Mouse (Mus musculus) MEL-GATA-1-ER (cell line): ENCODE data around the gene Cdipt.

ENCODE experiments used
- DNase-seq: peaks from one replicate; pipeline ENCODE4 v3.0.0-alpha.2; 2012; ENCODE audit warnings: low read depth; ENCODE audit errors: extremely low read depth

The Cdipt gene

DNA sequence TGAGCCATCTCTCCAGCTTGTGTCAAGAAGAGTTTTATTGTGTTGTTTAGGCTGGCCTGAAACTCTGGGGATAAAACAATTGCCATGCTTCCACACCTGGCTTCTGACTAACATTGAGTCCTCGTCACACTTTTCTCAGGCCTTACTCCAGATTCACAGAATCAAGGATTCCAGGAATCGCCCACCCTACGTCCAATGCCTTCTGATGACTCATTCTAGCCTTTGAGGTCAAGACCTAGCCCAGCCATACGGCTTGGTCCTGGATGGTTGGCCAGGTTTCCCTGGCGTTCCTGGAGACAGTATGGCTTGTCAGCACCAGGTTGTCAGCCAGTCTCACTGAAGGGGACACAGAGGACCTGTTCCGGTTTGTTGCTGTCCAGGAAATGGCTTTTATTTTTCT, 36.7 kb downstream of the Cdipt start:
- DNase-seq: no peak

DNA sequence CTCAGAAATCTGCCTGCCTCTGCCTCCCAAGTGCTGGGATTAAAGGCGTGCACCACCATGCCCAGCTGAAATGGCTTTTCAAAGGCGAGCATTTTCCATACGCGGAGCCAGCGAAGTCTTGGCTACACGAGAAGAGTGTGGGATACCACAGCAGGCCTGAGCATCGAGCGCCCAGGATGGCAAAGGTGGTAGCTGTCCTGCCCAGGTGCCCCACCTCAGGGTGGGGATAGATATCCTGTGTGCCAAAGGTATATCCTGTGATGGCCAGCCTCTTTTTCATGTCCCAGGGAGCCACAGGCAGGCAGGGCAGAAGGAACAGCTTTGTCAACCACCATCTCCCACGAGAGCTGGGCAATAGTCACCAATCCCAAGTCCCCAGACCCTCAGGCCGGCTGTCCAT, 37.1 kb downstream of the Cdipt start:
- DNase-seq: no peak

DNA sequence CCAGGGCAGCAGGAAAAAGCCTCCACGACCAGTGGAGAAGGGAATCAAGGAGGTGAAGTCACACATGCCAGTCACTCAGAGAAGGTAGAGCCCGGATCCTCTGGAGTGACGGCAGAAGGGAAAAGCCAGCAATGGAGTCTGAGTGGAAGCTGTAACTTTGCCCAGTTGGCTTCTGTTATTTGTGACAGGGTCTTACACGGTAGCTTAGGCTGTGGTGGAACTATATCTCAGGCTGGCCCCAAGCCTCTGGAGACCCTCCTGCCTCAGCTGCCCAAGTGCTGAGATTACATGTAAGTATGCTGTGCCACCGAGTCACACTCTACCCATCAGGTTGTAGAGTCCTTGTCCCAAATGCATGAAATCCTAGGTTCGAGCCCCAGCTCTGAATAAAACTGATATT, 37.7 kb downstream of the Cdipt start:
- DNase-seq: no peak

DNA sequence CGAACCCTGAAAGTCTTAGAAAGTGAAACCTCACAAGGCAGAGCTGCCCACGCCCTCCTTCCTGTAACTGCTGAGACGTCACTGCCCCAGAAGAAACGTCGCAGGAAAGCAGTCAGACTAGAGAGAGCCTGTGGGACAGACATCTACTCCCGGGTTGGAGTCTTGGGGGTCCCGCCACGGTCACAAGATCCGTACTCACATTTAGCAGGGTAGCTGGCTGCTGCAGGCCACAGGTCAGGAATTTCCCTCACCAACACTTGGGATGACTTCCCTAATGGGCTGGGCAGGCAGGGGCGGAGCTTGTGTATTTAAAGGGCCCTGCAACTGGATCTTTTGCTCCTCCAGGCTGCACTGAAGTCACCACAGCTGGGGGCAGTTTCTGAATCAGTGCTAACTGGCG, 38.6 kb downstream of the Cdipt start, which contains the start of gene Mvp:
TSS of gene Mvp (minus strand) at position 302 of the 400 bp plus-strand sequence.
- DNase-seq: no peak

DNA sequence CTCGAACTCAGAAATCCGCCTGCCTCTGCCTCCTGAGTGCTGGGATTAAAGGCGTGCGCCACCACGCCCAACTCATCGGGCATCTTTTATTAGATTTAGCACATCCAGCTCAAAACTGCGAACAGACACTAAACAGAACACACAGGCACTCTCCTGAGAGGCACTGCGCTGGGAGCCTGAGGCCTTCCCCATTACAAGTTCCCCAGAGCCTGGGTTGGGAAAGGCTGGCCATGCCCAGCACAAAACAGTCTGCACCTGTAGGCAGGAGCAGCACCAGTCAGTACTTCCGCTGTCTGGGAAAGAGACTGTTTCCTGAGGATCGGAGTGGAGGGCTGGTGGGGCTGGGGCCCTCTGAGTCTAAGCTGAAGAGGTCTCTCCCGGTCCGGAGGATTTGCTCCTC, 39.3 kb downstream of the Cdipt start:
- no peak for DNase-seq

DNA sequence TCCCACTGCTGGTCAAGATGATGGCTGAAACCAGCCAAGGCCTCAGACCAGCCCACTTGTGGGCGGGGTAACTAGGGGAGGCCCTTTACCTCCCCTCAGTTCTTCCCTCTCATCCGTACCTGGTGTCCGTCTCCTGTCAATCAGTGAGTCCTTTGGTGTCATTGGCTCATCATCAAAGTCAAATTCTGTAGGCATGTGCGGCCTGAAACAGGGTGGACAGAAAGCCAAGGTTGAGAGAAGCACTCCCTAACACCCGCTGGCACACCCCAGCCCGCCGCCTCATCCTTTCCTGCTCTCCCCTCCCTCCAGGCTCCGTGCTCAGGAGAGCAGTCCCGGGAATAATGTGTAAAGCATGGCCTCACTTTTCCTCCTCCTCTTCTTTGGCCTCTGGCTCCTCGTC, 40.4 kb downstream of the Cdipt start:
- no peak for DNase-seq

DNA sequence TGATC, 40.6 kb downstream of the Cdipt start, which contains the start of gene Pagr1b:
TSS of gene Pagr1b (minus strand) at position 4 of the 5 bp plus-strand sequence.
- DNase-seq: no peak

DNA sequence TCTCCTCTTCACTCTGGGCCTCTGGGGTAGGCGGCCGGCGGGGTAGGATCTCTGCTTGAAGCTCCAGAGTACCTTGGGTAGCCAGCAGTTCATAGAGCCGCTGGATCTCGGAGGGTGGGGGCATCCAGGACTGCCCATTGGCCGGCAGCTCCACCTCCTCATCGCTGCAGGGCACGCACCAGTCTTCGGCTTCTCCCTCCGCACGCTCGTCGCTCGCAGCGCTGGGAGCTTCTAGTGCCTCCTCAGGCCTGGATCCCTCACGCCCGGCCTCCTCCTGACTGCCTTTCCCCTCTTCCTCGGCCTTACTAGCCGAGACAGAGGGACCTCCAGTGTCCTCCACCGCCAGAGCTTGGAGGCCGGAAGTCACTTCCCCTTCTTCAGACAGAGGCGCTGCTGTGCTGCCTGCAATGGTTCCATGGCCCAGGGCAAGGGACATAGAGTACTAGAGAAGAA, 40.8 kb downstream of the Cdipt start:
- DNase-seq: peak; percentile 65

DNA sequence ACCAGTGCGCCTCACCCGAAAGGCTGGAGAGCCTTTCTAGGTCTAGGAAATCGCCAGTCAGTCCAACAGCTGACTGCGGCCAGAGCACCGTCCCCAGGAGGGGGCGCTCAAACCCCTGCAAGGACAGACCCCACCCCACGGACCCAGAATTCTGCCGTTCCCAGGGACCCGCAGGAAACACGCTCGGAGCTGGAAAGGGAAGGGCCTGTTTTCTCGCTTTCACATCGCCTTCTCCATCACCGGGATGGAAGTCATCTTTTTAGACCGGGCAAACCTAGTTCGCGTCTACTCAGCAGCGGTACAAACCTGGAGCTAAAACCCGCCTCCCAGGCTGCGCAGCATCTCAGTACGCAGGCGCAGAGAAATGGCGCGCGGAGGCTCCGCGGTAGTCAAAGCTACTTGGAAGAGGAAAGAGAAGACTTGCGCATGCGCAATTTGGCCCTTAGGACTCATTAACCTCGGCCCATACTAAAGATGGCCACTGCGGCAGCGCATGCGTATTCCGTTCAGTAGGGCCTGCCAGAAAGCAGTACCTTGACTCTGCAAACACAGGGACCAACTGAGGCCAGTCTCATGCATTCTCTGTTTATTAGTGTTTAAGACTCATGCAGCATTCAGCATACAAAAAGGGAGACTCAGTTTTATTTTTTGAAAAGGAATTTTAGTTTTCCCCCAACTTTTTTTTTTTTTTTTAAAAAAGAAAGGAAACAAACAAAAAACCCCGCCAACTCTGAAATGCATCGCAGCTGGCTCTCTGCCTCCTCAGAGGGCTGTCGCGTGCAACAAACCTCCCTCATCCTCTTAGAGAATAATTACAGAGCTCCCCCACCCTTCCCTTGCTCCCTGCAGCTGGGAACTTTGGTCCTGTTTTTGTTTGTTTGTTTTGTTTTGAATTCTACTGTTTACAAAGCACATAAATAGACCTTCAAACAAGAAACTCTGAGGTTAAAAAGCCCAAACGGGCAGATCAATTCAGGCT, 41.5 kb downstream of the Cdipt start, which contains the start of gene Pagr1a:
TSS of gene Pagr1a (minus strand) at position 382 of the 979 bp plus-strand sequence.
- DNase-seq: peak; percentile 95

DNA sequence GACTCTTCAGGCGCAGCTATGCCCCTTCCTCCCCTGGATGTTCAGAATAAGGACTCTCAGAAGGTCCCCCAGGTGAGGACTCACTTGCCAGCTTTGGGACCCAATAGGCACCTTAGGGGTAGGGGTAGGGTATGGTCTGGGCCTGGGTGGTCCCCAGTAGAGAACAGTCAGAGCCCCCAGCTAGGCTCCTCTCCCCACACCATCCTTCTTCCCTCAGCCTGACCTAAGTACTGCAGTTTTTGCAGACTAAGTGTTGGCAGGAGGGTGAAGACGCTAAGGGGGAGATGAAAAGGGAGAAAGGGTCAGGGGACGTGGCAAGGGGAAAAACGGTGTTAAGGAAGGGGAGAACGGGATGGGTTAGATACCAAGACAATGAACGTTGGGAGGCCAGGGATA, 42.2 kb downstream of the Cdipt start:
- no peak for DNase-seq

DNA sequence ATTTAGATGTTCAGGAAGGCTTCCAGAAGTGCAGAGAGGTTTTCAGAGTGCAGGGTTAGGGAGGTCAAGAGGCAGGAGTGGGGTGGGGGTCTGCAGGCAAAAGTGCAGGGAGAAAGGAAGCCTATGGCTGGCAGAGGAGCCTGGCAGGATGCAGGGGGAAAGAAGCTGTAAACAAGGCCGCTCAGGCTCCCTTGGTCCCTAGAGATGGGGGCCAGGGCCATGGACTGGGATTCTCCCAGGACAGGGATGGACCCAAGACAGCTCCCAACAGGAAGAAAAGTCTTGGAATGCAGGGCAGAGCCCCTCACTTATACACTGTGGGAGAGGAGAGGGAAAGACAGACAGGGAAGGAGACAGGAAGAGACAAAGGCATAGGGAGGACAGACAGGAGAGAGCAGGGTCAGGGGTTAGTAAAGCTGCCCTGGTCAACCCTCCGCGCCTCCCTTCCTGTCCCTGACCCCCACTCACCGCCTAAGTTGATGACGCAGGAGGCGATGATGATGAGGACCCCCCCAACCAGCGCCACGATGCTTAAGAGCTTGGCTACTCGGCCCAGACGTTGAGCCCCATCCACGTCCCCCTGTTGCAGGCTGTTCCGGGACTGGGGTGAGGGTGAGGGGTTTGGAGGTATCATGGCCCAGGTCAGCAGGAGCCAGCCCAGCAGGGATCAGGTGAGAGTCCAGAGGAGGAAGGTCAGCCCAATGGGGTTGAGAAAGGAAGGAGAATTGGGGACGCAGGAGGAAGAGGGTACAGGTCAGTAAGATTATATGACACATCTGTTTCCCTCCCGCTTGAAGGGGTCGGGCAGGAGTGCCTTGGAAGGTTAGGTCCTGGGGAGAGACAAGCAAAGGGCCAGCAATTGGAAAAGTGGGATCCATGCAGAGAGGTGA, 42.9 kb downstream of the Cdipt start:
- no peak for DNase-seq

DNA sequence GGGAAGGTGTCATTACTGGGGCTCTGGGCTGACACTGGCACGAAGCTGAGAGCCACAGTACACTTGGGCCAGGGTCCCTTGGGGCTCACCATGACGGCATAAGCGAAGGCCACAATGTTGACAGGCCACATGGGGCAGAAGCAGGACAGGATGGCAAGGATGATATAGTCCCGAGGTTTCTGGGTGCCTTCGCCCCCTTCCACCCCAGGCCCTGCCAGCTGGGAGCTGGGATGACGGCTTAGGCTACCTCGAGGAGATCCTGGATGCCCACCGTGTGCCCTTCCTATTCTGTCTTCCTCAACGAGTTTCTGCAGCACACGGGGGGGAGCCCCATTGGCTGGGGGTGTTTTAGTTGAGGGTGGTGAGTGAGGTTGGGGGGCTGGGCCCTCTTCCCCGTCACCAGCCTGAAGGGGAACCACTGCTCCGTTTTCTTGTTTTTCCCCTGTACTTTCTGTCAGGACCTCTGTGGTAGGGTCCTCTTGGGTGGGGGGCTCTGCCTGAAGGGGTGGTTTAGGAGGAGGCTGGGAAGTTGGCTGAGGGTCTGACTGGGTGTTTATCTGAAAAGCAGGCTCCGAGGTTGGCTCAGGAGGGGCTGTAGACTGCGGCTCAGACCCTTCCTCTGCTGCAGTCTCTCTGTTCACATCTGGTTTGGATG, 43.7 kb downstream of the Cdipt start:
- no peak for DNase-seq

DNA sequence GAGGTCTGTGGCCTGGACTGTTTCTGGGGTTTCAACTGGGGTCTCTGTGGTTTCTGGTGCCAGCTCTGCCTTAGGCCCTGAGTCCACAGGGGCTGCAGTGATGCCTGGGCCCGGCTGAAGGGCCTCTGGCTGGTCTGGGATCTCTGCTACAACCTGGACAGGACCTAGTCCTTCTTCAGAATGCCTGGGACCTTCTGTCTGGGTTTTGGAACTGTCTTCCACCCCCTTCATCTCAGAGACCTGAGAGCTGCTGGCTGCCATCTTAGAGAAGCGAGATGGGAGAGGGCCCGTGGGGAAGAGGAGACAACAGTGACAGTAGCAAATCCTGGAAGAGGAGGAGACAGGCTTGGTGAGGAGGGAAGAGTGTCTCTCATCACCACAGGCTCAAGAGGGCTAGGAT, 44.3 kb downstream of the Cdipt start:
- DNase-seq: no peak

DNA sequence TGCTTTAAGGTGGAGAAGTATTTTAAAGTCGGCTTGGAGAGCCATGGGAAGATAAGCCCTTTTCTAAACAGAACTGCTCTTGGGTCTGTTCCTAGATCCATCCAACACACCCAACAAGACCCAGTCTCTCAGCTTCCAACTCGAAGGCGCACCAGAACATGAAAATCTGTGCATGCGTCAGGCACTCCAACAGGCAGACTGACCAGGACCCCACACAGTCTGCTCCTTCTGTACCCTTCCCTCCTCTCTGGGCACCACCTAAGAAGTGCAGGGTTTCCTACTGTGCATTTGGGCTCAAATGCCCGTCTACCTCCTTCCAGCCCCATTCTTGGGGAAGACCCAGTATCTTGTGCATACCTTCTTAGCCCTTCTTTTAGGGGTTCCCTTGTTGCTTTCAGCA, 44.8 kb downstream of the Cdipt start:
- DNase-seq: no peak

DNA sequence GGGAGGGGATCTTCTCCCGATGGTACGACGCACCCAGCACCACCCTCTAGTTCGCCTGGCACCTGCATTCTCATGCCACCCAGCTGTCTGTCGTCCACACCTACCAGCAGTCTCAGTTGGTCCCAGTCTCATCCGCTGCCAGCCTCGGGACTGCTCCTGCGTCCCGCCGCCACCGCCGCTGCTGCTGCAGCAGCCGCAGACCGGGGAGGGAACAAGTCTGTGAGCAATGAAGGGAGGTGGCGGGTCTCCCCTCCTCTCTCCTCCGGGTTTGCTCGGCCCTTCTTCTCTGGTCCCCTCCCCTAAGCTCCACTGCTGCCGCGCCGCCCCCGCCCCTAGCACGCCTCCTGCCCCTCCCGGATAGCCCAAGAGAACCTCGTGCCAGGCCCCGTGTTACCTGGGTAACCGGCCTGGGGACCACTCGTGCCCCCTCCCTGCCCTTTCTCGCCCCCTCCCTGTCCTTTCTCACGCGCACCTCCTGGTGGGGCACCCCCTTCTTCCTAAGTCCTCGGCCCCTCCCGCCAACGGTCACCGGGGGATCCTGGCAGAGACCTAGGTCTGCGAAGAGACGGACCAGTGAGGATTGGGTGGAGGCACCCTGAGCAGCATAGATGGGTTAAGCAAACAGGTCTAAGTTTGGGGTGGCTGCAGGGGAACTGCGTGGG, 45.3 kb downstream of the Cdipt start, which contains the start of the genes Gm42742 and Prrt2:
TSS of gene Gm42742 (minus strand) at position 197 of the 662 bp plus-strand sequence.
TSS of gene Prrt2 (minus strand) at position 311 of the 662 bp plus-strand sequence.
- DNase-seq: no peak

DNA sequence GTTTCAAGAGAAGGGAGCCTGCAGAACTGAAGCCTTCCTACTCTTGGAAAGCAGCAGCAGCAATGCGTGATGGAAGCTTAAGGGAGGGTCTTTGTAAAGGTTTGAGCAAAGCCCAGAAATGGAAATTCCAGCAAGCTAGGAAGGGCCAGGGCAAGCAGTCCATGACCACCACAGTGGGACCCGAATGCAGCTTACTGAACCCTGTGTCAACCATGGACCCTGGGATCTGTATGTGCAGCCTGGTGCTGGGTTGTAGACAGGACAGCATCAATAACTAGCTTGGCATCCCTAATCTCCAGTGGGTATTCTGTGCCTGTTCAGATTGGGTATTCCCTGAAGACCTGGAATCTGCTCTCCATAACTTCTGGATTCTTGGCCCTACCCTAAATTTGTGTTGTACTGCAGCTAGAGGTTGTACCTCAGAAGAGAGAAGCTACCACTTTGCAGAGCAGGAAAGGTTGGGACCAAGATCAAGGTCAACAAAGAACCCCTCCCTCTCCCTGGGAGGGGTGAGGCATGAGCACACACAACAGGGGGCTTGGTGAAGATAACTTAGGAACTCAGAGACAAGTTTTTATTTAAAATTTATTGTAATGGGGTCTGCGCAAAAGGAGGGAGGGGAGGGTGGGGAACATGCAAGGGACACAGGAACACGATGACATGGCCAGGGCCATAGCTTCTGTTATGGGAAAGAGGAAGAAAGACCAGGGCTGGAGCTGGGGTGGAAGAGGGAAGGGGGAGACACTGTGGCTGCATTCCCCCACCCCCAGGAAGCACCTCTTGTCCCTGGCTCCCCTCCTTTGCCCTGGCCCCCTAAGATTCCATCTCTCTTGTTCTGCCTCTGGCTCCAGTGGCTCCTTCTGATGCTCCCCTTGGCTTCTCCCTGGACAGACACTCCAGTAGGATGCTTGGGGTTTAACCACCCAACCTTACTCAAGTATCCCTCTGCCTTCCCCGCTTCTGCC, 46.1 kb downstream of the Cdipt start:
- no peak for DNase-seq

DNA sequence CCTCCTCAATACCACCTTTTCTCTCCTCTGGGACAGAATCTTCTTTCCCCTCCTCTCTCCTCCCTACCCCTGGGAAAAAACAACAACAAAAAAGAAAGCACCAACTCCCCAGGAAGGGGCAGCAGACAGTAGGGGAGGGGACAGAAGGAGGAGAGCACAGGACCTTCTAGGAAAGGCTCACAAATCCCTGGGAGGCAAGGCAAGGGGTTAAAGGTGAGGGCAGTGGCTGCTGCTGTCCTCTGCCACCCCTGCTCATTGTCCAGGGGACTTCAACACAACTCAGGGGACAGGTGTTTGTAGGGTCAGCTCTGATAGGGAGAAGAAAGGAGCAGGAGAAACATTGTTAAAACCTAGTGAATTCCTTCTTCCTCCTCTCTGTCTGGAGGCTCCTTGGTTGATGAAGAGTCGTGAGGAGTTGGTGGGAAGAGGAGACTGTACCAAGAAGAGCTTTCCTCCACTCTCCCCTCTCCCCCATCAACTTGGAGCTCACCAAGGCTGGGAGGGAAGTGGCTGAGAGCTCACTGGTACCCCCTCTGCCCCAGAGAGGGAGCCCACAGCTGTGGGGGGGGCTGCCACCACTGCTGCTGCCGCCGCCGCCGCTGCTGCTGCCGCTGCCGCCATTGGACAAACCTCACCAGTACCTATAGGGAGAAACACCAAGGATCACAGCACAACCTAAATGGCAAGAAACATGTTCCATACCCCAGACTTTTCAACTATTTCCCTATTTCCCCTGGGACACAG, 47.0 kb downstream of the Cdipt start:
- DNase-seq: no peak

DNA sequence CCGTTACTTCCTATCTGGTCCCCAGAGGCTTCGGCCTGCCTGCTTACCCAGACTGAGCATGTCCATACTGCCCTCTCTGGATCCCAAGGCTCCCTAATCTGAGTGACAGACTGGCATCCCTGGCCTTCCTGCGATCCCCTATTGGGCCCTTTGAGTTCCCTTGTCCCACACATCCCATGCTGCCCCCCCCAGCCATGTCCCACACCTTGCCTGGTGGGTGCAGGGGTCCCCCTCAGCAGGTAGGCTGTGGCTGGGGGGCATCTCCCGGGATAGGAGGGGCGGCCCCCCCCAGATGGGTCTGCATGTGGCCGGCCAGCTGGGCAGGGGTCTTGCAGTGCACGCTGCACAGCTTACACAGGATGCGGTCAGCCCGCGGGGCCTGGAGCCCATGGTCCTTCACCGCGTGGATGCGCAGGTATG, 47.6 kb downstream of the Cdipt start:
- DNase-seq: no peak

DNA sequence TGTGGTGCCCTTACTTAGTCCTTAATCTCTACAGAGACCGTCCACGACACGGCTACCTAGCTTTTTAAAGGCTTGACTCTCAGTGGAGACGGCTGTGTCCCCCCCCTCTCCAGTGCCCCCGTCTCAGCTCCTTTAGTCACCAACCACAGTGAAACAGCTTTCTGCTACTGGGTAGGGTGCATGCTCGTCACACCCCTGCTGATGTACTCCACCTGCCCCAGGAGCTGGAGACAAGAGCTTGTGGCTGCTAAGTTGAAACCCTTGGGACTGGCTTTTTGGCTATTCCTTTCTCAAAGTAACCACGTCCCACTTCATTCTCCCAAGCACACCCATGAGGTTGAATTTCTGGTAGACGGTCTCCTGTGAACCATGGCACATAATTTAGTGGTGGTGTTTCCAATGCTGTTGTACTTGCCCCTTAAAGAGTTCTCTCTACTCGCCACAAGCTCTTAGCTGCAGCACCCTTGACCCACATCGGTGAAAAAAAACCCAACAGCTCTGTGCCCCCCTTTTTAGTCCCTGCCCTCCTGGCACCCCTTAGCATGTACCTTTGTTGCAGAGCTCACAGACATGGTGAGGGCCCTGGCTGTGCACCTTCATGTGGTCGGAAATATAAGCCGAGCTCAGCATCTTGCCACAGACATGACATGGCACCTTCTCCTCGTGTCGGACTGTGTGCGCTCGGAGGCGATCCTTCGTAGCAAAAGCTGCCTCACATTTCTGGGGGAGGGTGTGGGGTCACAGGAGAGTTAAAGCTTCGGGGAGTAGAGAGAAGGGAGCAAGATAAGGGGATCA, 48.4 kb downstream of the Cdipt start:
- no peak for DNase-seq
